Comparison of ENCODE assay signal across 23 mouse cellular contexts in genomic region chr10:116470306-116470925, GRCm38 (mm10). TPM values are rescaled to one million over a fixed set of nuclear protein-coding genes. Genes with fewer than 3 reads are reported as not detected.
DNase-seq lines count a peak whose midpoint lies in the region; ATAC-seq lines count a peak whose summit lies in the region.
"Had no signal": no experiment of that assay in that cellular context is flagged by ENCODE, and none has a peak within 500 bp of the region (broad histone marks: within the 10 kb centered on the region; RNA-seq: fewer than 3 reads in every experiment).

No protein-coding gene starts in this region.

- H3K27me3 ChIP-seq in hindbrain, embryonic 15.5 days: no peaks in the 10 kb centered on the region
- H3K27me3 ChIP-seq in hindbrain, embryonic 10.5 days (ENCODE audit: insufficient read depth, poor library complexity, severe bottlenecking): peaks cover 5% of the 10 kb centered on the region; the same call in 1 of the 2 replicates
- no peaks in the 10 kb centered on the region for H3K27me3 ChIP-seq in neural tube, embryonic 13.5 days
- H3K27me3 ChIP-seq: limb, embryonic 15.5 days had no signal

- H3K4me2 ChIP-seq in hindbrain, embryonic 15.5 days: peak overlapping the region; percentile 32
- peak overlapping the region; percentile 88 for H3K4me2 ChIP-seq in neural tube, embryonic 13.5 days
- H3K4me2 ChIP-seq: limb, embryonic 15.5 days; liver, embryonic 15.5 days; midbrain, embryonic 12.5 days; stomach, embryonic 15.5 days had no signal

- peak overlapping the region; percentile 13 for H3K4me3 ChIP-seq in hindbrain, embryonic 15.5 days
- no peak overlapping the region for H3K4me3 ChIP-seq in hindbrain, embryonic 10.5 days
- peak overlapping the region; percentile 11 for H3K4me3 ChIP-seq in neural tube, embryonic 13.5 days
- H3K4me3 ChIP-seq: heart, embryonic 10.5 days; limb, embryonic 15.5 days; liver, embryonic 15.5 days; midbrain, embryonic 12.5 days; stomach, embryonic 15.5 days had no signal

- H3K9me3 ChIP-seq in hindbrain, embryonic 15.5 days: no peaks in the 10 kb centered on the region
- H3K9me3 ChIP-seq in hindbrain, embryonic 10.5 days: no peaks in the 10 kb centered on the region
- H3K9me3 ChIP-seq in neural tube, embryonic 13.5 days: no peaks in the 10 kb centered on the region
- H3K9me3 ChIP-seq: heart, embryonic 10.5 days; limb, embryonic 15.5 days; liver, embryonic 15.5 days; midbrain, embryonic 12.5 days; stomach, embryonic 15.5 days had no signal

- peaks cover 37% of the 10 kb centered on the region for H3K4me1 ChIP-seq in hindbrain, embryonic 15.5 days (replicated peaks)
- H3K4me1 ChIP-seq in hindbrain, embryonic 10.5 days (replicated peaks): peaks cover 31% of the 10 kb centered on the region
- H3K4me1 ChIP-seq in neural tube, embryonic 13.5 days (replicated peaks): peaks cover 40% of the 10 kb centered on the region

- no peak overlapping the region for H3K9ac ChIP-seq in hindbrain, embryonic 15.5 days
- peak overlapping the region; percentile 6; the same call in 1 of the 2 replicates for H3K9ac ChIP-seq in neural tube, embryonic 13.5 days
- H3K9ac ChIP-seq: limb, embryonic 15.5 days; liver, embryonic 15.5 days; midbrain, embryonic 12.5 days; stomach, embryonic 15.5 days had no signal

- no peaks in the 10 kb centered on the region for H3K36me3 ChIP-seq in hindbrain, embryonic 15.5 days
- H3K36me3 ChIP-seq in hindbrain, embryonic 10.5 days: no peaks in the 10 kb centered on the region; the same call in 1 of the 2 replicates
- no peaks in the 10 kb centered on the region for H3K36me3 ChIP-seq in neural tube, embryonic 13.5 days
- H3K36me3 ChIP-seq: heart, embryonic 10.5 days; limb, embryonic 15.5 days; liver, embryonic 15.5 days; midbrain, embryonic 12.5 days; stomach, embryonic 15.5 days had no signal

- no peak for ATAC-seq in hindbrain, embryonic 15.5 days (ENCODE audit: low FRiP score, low read depth)
- ATAC-seq in neural tube, embryonic 13.5 days (ENCODE audit: low read depth): no peak
- no peak for ATAC-seq in megakaryocyte, adult 5-6 weeks (ENCODE audit: poor library complexity, severe bottlenecking)
- ATAC-seq: activated CD4-positive, CD25-positive, alpha-beta regulatory T cell, adult 4 months; CD4-positive, CD25-positive, alpha-beta regulatory T cell, adult 4 months had no signal

- no peak overlapping the region for H3K27ac ChIP-seq in hindbrain, embryonic 15.5 days (replicated peaks)
- no peak overlapping the region for H3K27ac ChIP-seq in hindbrain, embryonic 10.5 days
- no peak overlapping the region; the same call in 1 of the 2 replicates for H3K27ac ChIP-seq in neural tube, embryonic 13.5 days (replicated peaks)
- H3K27ac ChIP-seq: heart, embryonic 10.5 days; limb, embryonic 15.5 days; liver, embryonic 15.5 days; macrophage; midbrain, embryonic 12.5 days; stomach, embryonic 15.5 days had no signal

- WGBS in hindbrain, embryonic 15.5 days: 67% methylated on average over 11 of the region's 11 CpGs
- 90% methylated on average over 11 of the region's 11 CpGs for WGBS in hindbrain, embryonic 10.5 days
- 77% methylated on average over 11 of the region's 11 CpGs for WGBS in neural tube, embryonic 13.5 days

- DNase-seq in cerebellum, adult 11 months: peak; percentile 23
- DNase-seq in cerebellum, postnatal 4 days (ENCODE audit: low spot score in 2 of 2): no peak
- DNase-seq in hindbrain, embryonic 10.5 days (ENCODE audit: low spot score): no peak
- peak; percentile 36 for DNase-seq in cerebellum, adult 8-10 months
- DNase-seq in spleen, postnatal 4 days (ENCODE audit: low spot score in 2 of 2): no peak
- DNase-seq: adrenal gland, postnatal 10 days; kidney, adult 9 months; kidney, postnatal 25 days; right cerebral cortex, postnatal 25 days; thymus, adult 18-20 months; thymus, postnatal 4 days had no signal

RNA-seq across cellular contexts. Expression of gene Kcnmb4, which starts 3.3 kb away (rescaled TPM):
- 30.1 and 34.9 TPM in 2 replicates for polyA plus RNA-seq in hindbrain, embryonic 15.5 days (2015; fragmentation: Nextera tagmentation; extraction: Ambion mirVana)
- polyA plus RNA-seq in hindbrain, embryonic 10.5 days (2016; fragmentation: Nextera tagmentation; extraction: Ambion mirVana): 10.5 and 12.9 TPM in 2 replicates
- polyA plus RNA-seq in neural tube, embryonic 13.5 days (2015; fragmentation: Nextera tagmentation; extraction: Ambion mirVana): 38.5 and 44.2 TPM in 2 replicates
- not detected in 2 replicates for total RNA-seq in megakaryocyte, adult 5-6 weeks (2015)
- not detected in 2 replicates for total RNA-seq in megakaryocyte, adult 5-6 weeks (2017)
- total RNA-seq: monocyte, adult 5-6 weeks had no signal
- polyA plus RNA-seq: macrophage had no signal

Comparison
In these comparisons a context has a peak if more than half of its experiments do, and no peak if none do; other contexts are left out.
1. DNase-seq: peak in cerebellum, adult 11 months (single experiment) and cerebellum, adult 8-10 months (single experiment); none in cerebellum, postnatal 4 days (0 of 2), hindbrain, embryonic 10.5 days (single experiment) and spleen, postnatal 4 days (0 of 2).